ENCODE assay signal across 10 mouse cellular contexts in the genomic region with DNA sequence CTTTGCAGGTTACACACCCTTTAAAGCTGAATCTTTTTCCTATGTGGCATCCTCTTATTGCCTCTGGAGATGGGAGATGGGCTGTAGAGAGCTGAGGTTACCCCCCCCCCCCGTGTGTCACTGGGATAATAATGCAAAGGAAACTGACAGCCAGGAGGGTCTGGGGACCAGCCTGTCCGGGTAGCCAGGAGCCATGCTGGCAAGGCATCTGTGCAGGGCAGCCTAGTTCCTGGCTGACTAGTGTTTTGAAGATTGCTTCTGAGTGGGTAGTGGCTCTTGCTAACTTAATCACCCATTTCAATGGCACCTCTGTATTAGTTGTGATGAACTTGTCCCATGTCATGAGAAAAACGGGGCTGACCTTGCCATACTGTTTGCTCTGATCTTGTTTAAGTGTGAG. TPM values are rescaled to one million over a fixed set of nuclear protein-coding genes. Genes with fewer than 3 reads are reported as not detected.
DNase-seq lines count a peak whose midpoint lies in the region; ATAC-seq lines count a peak whose summit lies in the region.
"Had no signal": no experiment of that assay in that cellular context is flagged by ENCODE, and none has a peak within 500 bp of the region (broad histone marks: within the 10 kb centered on the region; RNA-seq: fewer than 3 reads in every experiment).

No protein-coding gene starts in this region.

- H3K9me3 ChIP-seq in liver, embryonic 11.5 days (ENCODE audit: control insufficient read depth, low read length) = no peaks in the 10 kb centered on the region
- H3K9me3 ChIP-seq in forebrain, embryonic 12.5 days = no peaks in the 10 kb centered on the region
- no peaks in the 10 kb centered on the region for H3K9me3 ChIP-seq in limb, embryonic 11.5 days (ENCODE audit: control insufficient read depth, low read length)
- H3K9me3 ChIP-seq in neural tube, embryonic 14.5 days (ENCODE audit: control insufficient read depth, low read length) = no peaks in the 10 kb centered on the region

- peak overlapping the region; percentile 95 for H3K4me2 ChIP-seq in liver, embryonic 11.5 days
- peak overlapping the region; percentile 91 for H3K4me2 ChIP-seq in forebrain, embryonic 12.5 days
- peak overlapping the region; percentile 71; the same call in 1 of the 2 replicates for H3K4me2 ChIP-seq in limb, embryonic 11.5 days (ENCODE audit: low read depth, severe bottlenecking)
- H3K4me2 ChIP-seq in neural tube, embryonic 14.5 days (ENCODE audit: low read depth, low read length) = peak overlapping the region; percentile 76

- H3K4me3 ChIP-seq in liver, embryonic 11.5 days (ENCODE audit: low read depth, low read length) = no peak overlapping the region; the same call in 1 of the 2 replicates
- H3K4me3 ChIP-seq in forebrain, embryonic 12.5 days (replicated peaks) = peak overlapping the region; percentile 73
- H3K4me3 ChIP-seq in limb, embryonic 11.5 days (ENCODE audit: low read depth, low read length) = peak overlapping the region; percentile 84
- peak overlapping the region; percentile 93 for H3K4me3 ChIP-seq in neural tube, embryonic 14.5 days (ENCODE audit: low read depth, low read length)

- ATAC-seq in liver, embryonic 11.5 days (replicated peaks; ENCODE audit: low FRiP score) = no peak
- ATAC-seq in forebrain, embryonic 12.5 days (ENCODE audit: low FRiP score) = no peak
- ATAC-seq in limb, embryonic 11.5 days (ENCODE audit: insufficient number of reproducible peaks, low FRiP score, low TSS enrichment, low read depth) = no peak
- no peak for ATAC-seq in neural tube, embryonic 14.5 days (ENCODE audit: low read depth)

- H3K9ac ChIP-seq in liver, embryonic 11.5 days (ENCODE audit: low read depth, low read length) = no peak overlapping the region
- peak overlapping the region; percentile 83; the same call in 1 of the 2 replicates for H3K9ac ChIP-seq in forebrain, embryonic 12.5 days
- H3K9ac ChIP-seq in limb, embryonic 11.5 days (ENCODE audit: low read length) = no peak overlapping the region
- peak overlapping the region; percentile 76; the same call in 1 of the 2 replicates for H3K9ac ChIP-seq in neural tube, embryonic 14.5 days (replicated peaks; ENCODE audit: low read depth, low read length)

- H3K36me3 ChIP-seq in liver, embryonic 11.5 days (ENCODE audit: control insufficient read depth, insufficient read depth, low read length) = peaks cover 5% of the 10 kb centered on the region
- H3K36me3 ChIP-seq in forebrain, embryonic 12.5 days (replicated peaks) = peaks cover 24% of the 10 kb centered on the region
- peaks cover 7% of the 10 kb centered on the region for H3K36me3 ChIP-seq in limb, embryonic 11.5 days (ENCODE audit: control insufficient read depth, insufficient read depth, low read length)
- peaks cover 12% of the 10 kb centered on the region for H3K36me3 ChIP-seq in neural tube, embryonic 14.5 days (ENCODE audit: control insufficient read depth, insufficient read depth, low read length)

- no peaks in the 10 kb centered on the region for H3K27me3 ChIP-seq in liver, embryonic 11.5 days (replicated peaks; ENCODE audit: control insufficient read depth, insufficient read depth, low read length)
- H3K27me3 ChIP-seq in forebrain, embryonic 12.5 days = no peaks in the 10 kb centered on the region
- no peaks in the 10 kb centered on the region for H3K27me3 ChIP-seq in limb, embryonic 11.5 days (ENCODE audit: control insufficient read depth, insufficient read depth, low read length)
- H3K27me3 ChIP-seq in neural tube, embryonic 14.5 days (ENCODE audit: control insufficient read depth, insufficient read depth, low read length) = no peaks in the 10 kb centered on the region

- H3K4me1 ChIP-seq in liver, embryonic 11.5 days (replicated peaks; ENCODE audit: control insufficient read depth, insufficient read depth, low read length) = peaks cover 27% of the 10 kb centered on the region
- peaks cover 46% of the 10 kb centered on the region for H3K4me1 ChIP-seq in forebrain, embryonic 12.5 days
- H3K4me1 ChIP-seq in limb, embryonic 11.5 days (ENCODE audit: control insufficient read depth, insufficient read depth, low read length) = peaks cover 21% of the 10 kb centered on the region
- peaks cover 40% of the 10 kb centered on the region for H3K4me1 ChIP-seq in neural tube, embryonic 14.5 days (ENCODE audit: control insufficient read depth, insufficient read depth, low read length)

- 55% methylated on average over 3 of the region's 3 CpGs for WGBS in liver, embryonic 11.5 days
- WGBS in forebrain, embryonic 12.5 days = 54% methylated on average over 3 of the region's 3 CpGs
- 53% methylated on average over 3 of the region's 3 CpGs for WGBS in limb, embryonic 11.5 days
- WGBS in neural tube, embryonic 14.5 days = 40% methylated on average over 3 of the region's 3 CpGs

- no peak for DNase-seq in liver, embryonic 11.5 days (ENCODE audit: low spot score)
- DNase-seq in liver = no peak
- no peak for DNase-seq in limb, embryonic 11.5 days (ENCODE audit: low spot score)
- no peak for DNase-seq in cerebellum, adult 18-20 months
- no peak for DNase-seq in left cerebral cortex, postnatal 25 days (ENCODE audit: low spot score in 2 of 2)
- DNase-seq in adrenal gland, adult 18-20 months (ENCODE audit: low spot score in 2 of 2) = no peak
- DNase-seq: kidney, postnatal 10 days; lung, postnatal 14 days had no signal

- intact Hi-C loops in left cerebral cortex, postnatal 25 days (cut with DNase I) = no loop called here

- no peak overlapping the region for H3K27ac ChIP-seq in liver, embryonic 11.5 days (ENCODE audit: low read depth, low read length)
- H3K27ac ChIP-seq in forebrain, embryonic 12.5 days = no peak overlapping the region
- H3K27ac ChIP-seq in limb, embryonic 11.5 days (replicated peaks; ENCODE audit: low read depth, low read length) = no peak overlapping the region
- H3K27ac ChIP-seq in neural tube, embryonic 14.5 days (ENCODE audit: low read depth, low read length) = no peak overlapping the region

RNA-seq across cellular contexts. Expression of a gene that starts 1.7 kb away (rescaled TPM):
- 22.8 and 24.7 TPM in 2 replicates for polyA plus RNA-seq in liver, embryonic 11.5 days (2014; fragmentation: Nextera tagmentation; extraction: Ambion mirVana)
- 38.7 and 44.1 TPM in 2 replicates for polyA plus RNA-seq in forebrain, embryonic 12.5 days (2016; fragmentation: Nextera tagmentation; extraction: Ambion mirVana)
- polyA plus RNA-seq in limb, embryonic 11.5 days (2014; fragmentation: Nextera tagmentation; extraction: Ambion mirVana) = 45.3 and 46.8 TPM in 2 replicates
- polyA plus RNA-seq in neural tube, embryonic 14.5 days (2014; fragmentation: Nextera tagmentation; extraction: Ambion mirVana) = 20.2 and 24.9 TPM in 2 replicates
- 10 to 100 TPM; 16.8 to 21.0 TPM for total RNA-seq in left cerebral cortex, postnatal 25 days (2021)
- total RNA-seq in adrenal gland, adult 18-20 months (2021) = 10 to 100 TPM; 17.9 to 20.3 TPM

RNA-seq across cellular contexts. Expression of a gene that starts 2.9 kb away (rescaled TPM):
- 90.6 and 103 TPM in 2 replicates for polyA plus RNA-seq in liver, embryonic 11.5 days (2014; fragmentation: Nextera tagmentation; extraction: Ambion mirVana)
- 241 and 254 TPM in 2 replicates for polyA plus RNA-seq in forebrain, embryonic 12.5 days (2016; fragmentation: Nextera tagmentation; extraction: Ambion mirVana)
- polyA plus RNA-seq in limb, embryonic 11.5 days (2014; fragmentation: Nextera tagmentation; extraction: Ambion mirVana) = 147 and 158 TPM in 2 replicates
- 320 and 344 TPM in 2 replicates for polyA plus RNA-seq in neural tube, embryonic 14.5 days (2014; fragmentation: Nextera tagmentation; extraction: Ambion mirVana)
- 100 to 1,000 TPM; 187 to 190 TPM for total RNA-seq in left cerebral cortex, postnatal 25 days (2021)
- total RNA-seq in adrenal gland, adult 18-20 months (2021) = 100 to 1,000 TPM; 121 to 122 TPM

RNA-seq across cellular contexts. Expression of a gene that starts 48.3 kb away (rescaled TPM):
- polyA plus RNA-seq in liver, embryonic 11.5 days (2014; fragmentation: Nextera tagmentation; extraction: Ambion mirVana) = 0.87 and 1.5 TPM in 2 replicates
- 1.4 and 1.8 TPM in 2 replicates for polyA plus RNA-seq in forebrain, embryonic 12.5 days (2016; fragmentation: Nextera tagmentation; extraction: Ambion mirVana)
- polyA plus RNA-seq in limb, embryonic 11.5 days (2014; fragmentation: Nextera tagmentation; extraction: Ambion mirVana) = 1.2 and 1.8 TPM in 2 replicates
- 2.0 and 3.9 TPM in 2 replicates for polyA plus RNA-seq in neural tube, embryonic 14.5 days (2014; fragmentation: Nextera tagmentation; extraction: Ambion mirVana)
- total RNA-seq in left cerebral cortex, postnatal 25 days (2021) = 1 to 10 TPM in 1 of 2 experiments, under 1 TPM in 1; 0.94 to 1.2 TPM
- 1 to 10 TPM; 1.2 TPM for total RNA-seq in adrenal gland, adult 18-20 months (2021)

RNA-seq across cellular contexts. Expression of a gene that starts 57.5 kb away (rescaled TPM):
- polyA plus RNA-seq in liver, embryonic 11.5 days (2014; fragmentation: Nextera tagmentation; extraction: Ambion mirVana) = 21.9 and 25.4 TPM in 2 replicates
- 8.8 and 9.3 TPM in 2 replicates for polyA plus RNA-seq in forebrain, embryonic 12.5 days (2016; fragmentation: Nextera tagmentation; extraction: Ambion mirVana)
- polyA plus RNA-seq in limb, embryonic 11.5 days (2014; fragmentation: Nextera tagmentation; extraction: Ambion mirVana) = 5.3 and 5.7 TPM in 2 replicates
- polyA plus RNA-seq in neural tube, embryonic 14.5 days (2014; fragmentation: Nextera tagmentation; extraction: Ambion mirVana) = 10.7 and 12.7 TPM in 2 replicates
- 10 to 100 TPM; 24.1 to 28.1 TPM for total RNA-seq in left cerebral cortex, postnatal 25 days (2021)
- 1 to 10 TPM; 9.3 to 9.4 TPM for total RNA-seq in adrenal gland, adult 18-20 months (2021)

RNA-seq across cellular contexts. Expression of a gene that starts 59.9 kb away (rescaled TPM):
- 151 and 153 TPM in 2 replicates for polyA plus RNA-seq in liver, embryonic 11.5 days (2014; fragmentation: Nextera tagmentation; extraction: Ambion mirVana)
- 226 TPM in 2 replicates for polyA plus RNA-seq in forebrain, embryonic 12.5 days (2016; fragmentation: Nextera tagmentation; extraction: Ambion mirVana)
- 163 and 179 TPM in 2 replicates for polyA plus RNA-seq in limb, embryonic 11.5 days (2014; fragmentation: Nextera tagmentation; extraction: Ambion mirVana)
- 346 and 359 TPM in 2 replicates for polyA plus RNA-seq in neural tube, embryonic 14.5 days (2014; fragmentation: Nextera tagmentation; extraction: Ambion mirVana)
- total RNA-seq in left cerebral cortex, postnatal 25 days (2021) = 100 to 1,000 TPM; 174 to 185 TPM
- total RNA-seq in adrenal gland, adult 18-20 months (2021) = 10 to 100 TPM; 72.1 to 77.9 TPM

Comparison
In these comparisons a context has a peak if more than half of its experiments do, and no peak if none do; other contexts are left out.
1. H3K9ac ChIP-seq: peak in forebrain, embryonic 12.5 days (single experiment) and neural tube, embryonic 14.5 days (single experiment); none in liver, embryonic 11.5 days (single experiment) and limb, embryonic 11.5 days (single experiment).
2. Peak in every context shown above with its lines, with median percentiles within 50 percentile points of each other: H3K4me2 ChIP-seq.